Mouse (Mus musculus): Measurements from ENCODE around the gene Tbck.

Tbck gene

GRCm38 (mm10) chr3:132866984-132867383, 183.0 kb downstream of the Tbck start:
- DNase-seq (ENCODE audit: low read depth, low spot score): no peak

- no peak for DNase-seq (ENCODE audit: low read depth, low spot score)
These were observed 184.9 kb downstream of the Tbck start for GRCm38 (mm10) chr3:132868838-132869237.

GRCm38 (mm10) chr3:132870079-132870478, 186.1 kb downstream of the Tbck start:
- no peak for DNase-seq (ENCODE audit: low read depth, low spot score)

GRCm38 (mm10) chr3:132871318-132871904, 187.5 kb downstream of the Tbck start:
- no peak for DNase-seq (ENCODE audit: low read depth, low spot score)

- DNase-seq (ENCODE audit: low read depth, low spot score): no peak
These were observed 189.3 kb downstream of the Tbck start for GRCm38 (mm10) chr3:132873251-132873650.

- no peak for DNase-seq (ENCODE audit: low read depth, low spot score)
These were observed 192.2 kb downstream of the Tbck start for GRCm38 (mm10) chr3:132876011-132876708.

GRCm38 (mm10) chr3:132876933-132877676, 193.2 kb downstream of the Tbck start:
- DNase-seq (ENCODE audit: low read depth, low spot score): no peak

- no peak for DNase-seq (ENCODE audit: low read depth, low spot score)
These were observed 196.4 kb downstream of the Tbck start for GRCm38 (mm10) chr3:132880361-132880760.

GRCm38 (mm10) chr3:132880826-132881225, 196.9 kb downstream of the Tbck start:
- no peak for DNase-seq (ENCODE audit: low read depth, low spot score)

- DNase-seq (ENCODE audit: low read depth, low spot score): no peak
These were observed 199.3 kb downstream of the Tbck start for GRCm38 (mm10) chr3:132883256-132883655.

- no peak for DNase-seq (ENCODE audit: low read depth, low spot score)
These were observed 200.5 kb downstream of the Tbck start for GRCm38 (mm10) chr3:132884459-132884858.

- DNase-seq (ENCODE audit: low read depth, low spot score): no peak
These were observed 202.6 kb downstream of the Tbck start for GRCm38 (mm10) chr3:132886419-132887050.

- no peak for DNase-seq (ENCODE audit: low read depth, low spot score)
These were observed 203.3 kb downstream of the Tbck start for GRCm38 (mm10) chr3:132887074-132887848.

All from retina, postnatal 7 days (tissue).